Mouse (Mus musculus) cerebellum, adult (tissue): ENCODE measurements around the gene Zfp423.
A peak's percentile ranks its signal among the peaks of the same experiment; 100 is the strongest.

Source experiments
- ATAC-seq: cut with Nextera tagmentation; 2 replicates; pipeline ENCODE4 v1.9.2; 2017; ENCODE audit warnings: mild to moderate bottlenecking, moderate library complexity, mixed read lengths; ENCODE audit not compliant: insufficient number of reproducible peaks, low FRiP score, low TSS enrichment

Gene Zfp423

DNA sequence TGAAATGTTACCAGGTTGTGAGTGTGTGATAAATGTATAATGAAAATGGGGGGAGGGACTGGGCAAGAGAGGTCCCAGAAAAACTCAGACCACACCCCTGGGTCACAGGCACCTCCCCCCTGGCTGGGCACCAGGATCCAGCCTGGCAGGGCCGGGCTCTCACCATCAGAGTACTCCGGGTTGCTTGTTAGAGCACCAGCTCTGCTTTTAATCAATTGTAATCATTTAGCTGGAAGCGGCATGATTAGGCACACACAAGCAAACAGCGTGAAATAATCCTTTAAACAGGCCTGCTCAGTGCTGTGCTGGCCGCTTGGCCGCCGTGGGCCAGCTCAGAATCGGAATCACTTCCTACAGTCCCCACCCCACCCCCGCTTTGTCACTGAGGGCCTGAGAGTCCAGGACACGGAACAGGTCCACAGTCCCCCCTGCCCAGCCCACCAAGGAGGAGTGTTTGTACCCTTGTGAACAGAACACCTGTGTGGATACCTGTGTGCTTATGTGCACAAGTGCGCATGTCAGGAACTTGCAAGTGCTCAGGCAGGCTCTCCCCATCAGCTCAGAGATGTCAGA, 279.9 kb downstream of the Zfp423 start:
- no peak for ATAC-seq

DNA sequence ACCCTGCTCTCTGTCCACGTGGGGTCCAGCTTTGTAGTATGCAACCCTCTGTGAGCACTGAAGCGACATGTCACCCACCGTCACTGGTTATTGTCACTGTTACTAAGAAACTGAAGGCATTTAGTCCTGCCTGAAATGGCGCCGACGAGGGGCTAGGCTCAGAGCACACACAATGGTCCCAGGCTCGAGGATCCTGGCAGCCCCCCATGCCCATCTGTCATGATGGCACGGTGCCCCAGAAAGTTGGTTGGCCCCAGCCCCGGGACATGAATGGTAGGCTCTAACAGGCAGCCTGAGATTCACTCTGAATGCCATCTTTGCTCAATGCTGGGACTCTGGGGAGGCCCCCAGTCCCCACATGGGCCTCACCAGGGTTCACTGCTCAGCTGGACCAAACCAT, 284.0 kb downstream of the Zfp423 start:
- ATAC-seq = no peak

DNA sequence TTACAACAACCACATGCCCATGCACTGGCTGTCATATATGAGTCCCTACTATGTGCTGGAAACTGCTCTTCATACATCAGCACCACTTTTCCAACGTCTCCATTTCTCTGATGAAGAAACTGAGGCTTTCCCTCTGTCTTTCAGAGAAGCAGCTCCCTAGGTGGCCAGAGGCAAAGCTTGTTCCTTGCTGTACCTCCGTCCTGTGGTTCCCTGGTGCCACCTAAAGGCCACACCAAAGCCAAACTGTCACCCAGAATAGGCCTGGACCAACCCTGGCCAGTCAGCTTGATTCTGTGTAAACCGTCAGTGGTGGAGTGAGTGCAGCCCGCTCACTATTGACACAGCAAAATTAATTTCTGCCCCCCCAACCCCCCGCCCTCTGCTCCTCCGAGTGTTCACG, 285.2 kb downstream of the Zfp423 start:
- ATAC-seq = no peak; the same call in 1 of the 2 replicates

GRCm38 (mm10) chr8:87672214-87672613, 287.2 kb downstream of the Zfp423 start:
- no peak for ATAC-seq

DNA sequence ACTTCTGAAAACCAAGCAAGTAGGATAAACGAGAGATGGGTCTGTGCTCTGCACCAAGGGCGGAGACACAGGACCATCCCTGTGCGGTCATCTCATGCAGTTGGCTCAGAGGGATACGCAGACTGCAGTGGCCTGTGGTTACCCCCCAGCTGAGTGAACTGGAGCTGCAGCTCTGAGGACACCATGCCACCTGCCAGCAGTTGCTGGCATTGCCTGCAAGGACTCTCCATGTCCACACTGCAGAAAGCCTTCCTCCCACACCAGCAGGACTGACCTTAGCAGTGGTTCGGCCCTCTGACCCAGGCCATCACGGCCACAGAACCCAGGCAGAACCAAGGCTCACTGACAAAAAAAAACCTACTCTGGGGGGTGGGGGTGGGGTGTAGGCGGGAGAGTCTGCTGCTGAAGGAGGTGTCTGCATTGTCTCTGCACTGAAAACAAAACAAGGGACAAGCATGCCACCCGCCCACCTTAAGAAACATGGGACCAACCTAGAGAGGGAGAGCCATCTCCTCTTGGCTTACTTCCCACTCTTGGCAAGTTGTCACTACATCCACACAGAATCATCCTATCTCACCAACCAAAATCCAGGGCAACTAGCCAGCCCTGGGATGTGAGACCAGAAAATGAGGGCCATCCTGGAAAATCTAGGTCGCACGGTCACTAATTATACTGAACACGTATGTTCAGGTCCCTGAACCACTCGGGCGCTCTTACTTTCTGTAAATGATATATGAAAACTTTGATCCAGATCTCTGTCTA, 288.0 kb downstream of the Zfp423 start:
- ATAC-seq = no peak

GRCm38 (mm10) chr8:87670232-87670631, 289.2 kb downstream of the Zfp423 start:
- ATAC-seq = no peak

DNA sequence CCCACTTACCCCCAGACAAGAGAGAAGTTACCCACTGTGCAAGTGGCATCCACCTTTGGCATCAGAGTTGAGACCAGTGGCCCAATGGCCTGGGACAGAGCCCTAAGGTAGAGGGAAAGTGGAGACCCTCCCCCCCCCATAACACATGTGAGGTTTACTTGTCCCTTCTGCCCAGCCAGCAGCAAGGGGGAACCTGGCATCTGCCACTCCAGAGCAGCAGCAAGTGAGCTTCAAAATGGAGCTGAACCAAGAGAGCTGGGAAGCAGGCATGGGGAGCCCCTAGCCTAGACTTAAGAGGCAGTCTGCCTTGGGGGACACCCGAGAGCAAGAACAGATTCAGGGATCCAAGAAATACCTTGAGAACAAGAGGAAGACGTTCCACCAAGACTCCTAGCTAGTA, 290.7 kb downstream of the Zfp423 start:
- ATAC-seq = no peak

DNA sequence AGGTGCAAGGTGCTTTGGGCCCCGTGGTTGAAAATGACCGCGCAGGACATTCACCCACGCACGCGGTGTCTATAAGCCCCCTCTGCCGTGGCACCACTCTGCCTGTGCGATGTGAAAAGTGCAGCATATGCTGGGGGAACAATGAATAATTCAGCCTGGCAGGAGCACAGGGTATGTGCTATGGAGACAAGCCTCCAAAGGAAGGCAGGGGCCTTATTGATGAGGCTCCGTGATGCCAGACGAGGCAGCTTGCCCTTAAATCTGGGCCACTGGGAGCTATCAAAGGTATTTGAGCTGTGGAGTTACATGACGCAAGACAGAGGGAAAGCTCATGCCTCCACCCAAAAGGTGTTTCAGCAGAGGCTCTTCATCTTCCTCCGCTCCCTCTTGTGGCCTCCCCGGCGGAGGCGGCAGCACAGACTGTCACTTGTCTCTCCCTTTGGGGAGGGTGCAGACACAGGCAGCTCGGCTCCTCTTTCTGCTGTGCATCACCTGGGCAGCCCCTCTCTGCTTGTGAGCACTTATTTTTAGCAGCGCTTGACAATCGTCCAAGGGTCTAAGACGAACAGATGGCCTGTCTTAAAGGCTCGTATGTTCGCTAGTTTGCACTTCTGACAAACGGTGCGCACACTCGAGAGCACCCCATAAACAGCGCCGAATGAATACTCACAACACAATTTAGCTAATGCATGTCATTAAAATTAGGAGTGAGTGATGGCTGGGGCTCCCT, 291.3 kb downstream of the Zfp423 start:
- peak; percentile 46 for ATAC-seq

GRCm38 (mm10) chr8:87667297-87667696, 292.1 kb downstream of the Zfp423 start:
- ATAC-seq = no peak

- ATAC-seq = no peak
Observed at GRCm38 (mm10) chr8:87665337-87665736, 294.1 kb downstream of the Zfp423 start.

DNA sequence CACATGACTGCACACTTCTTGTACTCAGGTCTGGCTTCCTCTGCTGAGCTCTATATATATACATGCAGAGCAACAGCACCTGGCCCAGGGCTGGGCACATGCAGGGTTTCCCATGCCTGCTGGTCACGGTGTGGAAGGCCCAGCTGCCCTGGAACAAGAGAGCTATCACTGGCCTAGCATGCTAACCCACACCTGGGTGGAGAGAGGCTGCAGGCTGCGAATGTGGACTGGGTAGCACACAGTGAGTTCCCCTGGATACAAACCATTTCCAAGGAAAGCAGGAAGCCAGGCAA, 295.2 kb downstream of the Zfp423 start:
- ATAC-seq = no peak

- ATAC-seq = peak; percentile 56
Observed at GRCm38 (mm10) chr8:87663349-87664216, 295.8 kb downstream of the Zfp423 start.

DNA sequence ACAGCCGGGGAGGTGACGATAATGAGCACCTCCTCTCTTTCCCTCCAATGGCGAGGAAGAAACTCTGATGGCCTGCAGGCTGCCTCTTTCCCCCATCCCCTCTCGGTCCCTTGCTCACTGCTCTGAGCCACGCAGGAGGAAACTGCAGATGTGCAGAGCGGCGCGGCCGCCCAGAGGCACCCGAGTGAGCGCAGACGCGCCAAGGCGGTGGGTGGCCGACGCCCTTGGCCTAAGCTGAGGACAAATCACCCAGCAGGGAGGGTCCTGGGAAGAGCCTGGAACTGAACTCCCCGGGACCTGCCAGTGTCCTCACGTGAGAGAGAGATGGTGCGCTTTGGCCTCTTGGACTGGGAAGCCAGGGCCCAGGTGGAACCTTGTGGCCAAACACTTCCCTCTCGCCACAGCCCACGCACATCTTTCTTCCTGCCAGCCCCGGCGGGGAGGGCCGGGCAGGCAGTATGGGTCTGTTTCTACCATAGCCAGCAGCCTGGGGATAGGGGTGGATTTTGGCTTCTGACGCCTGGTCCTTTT, 296.5 kb downstream of the Zfp423 start:
- ATAC-seq = peak; percentile 49

DNA sequence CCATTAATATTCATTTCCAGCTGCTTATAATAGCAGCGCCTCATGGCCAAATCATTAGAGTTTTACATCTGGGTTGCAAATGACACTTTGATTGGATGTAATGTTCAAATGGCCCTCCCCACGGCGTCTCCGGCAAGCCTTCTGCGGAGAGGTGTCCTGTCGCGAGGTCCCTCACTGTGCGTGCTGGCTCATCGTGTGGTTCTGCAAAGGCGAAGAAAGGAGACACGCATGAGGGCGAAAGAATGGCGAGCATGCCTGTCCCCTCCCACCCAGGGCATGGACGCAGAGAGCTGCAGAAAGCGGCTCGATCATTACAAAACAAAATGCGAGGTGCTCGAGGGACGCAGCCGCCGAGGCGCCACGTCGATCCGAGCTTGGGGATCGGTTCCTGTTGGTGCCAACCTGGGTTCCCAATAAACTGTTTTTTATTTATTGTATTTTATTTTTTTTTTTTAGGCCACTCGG, 297.1 kb downstream of the Zfp423 start:
- no peak for ATAC-seq

DNA sequence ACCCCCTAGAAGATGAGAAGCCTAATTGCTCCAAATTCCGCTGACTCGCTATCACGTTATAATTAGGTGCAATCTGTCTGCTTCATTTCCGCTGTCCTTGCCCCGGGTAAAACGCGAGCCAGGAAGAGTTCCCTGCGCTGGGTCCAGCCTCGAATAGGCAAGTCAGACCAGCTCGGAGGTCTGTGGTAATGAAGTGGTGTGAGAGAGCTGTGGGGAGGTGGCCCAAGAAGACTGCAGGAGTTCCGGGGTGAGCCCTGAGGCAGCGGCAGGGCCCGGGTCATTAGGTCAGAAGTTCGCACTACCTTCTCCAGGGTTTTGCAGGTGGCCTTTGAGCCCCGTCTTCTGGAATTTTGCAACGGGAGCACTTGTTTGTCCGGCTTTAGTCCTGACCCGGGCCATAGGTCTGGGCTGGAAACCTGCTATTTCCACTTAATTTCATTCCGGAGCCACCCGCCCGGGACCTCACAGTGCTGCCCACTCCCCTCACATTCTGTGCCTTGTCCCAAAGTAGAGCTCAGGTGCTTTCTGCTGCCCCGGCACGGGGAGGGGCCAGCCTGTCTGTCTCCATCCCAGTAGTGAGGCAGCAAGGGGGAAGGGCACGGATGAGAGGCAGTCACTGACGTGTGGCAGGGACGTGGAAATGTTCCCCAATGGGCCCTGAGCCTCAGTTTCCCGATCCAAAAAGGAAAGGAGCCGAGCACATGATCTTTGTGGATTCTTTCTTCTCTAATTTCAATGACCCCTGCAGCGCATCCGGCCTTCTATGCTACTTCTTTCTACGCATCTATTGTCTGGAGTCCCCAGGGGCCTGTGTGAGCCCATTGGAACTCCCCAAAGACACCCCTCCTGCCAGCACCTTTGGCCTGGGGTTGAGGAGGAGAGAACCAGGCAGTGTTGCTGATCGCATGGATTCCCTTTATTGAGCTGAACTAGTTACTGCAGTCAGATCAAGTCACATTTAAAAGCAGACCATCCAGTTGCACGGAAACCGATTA, 298.2 kb downstream of the Zfp423 start:
- no peak for ATAC-seq

DNA sequence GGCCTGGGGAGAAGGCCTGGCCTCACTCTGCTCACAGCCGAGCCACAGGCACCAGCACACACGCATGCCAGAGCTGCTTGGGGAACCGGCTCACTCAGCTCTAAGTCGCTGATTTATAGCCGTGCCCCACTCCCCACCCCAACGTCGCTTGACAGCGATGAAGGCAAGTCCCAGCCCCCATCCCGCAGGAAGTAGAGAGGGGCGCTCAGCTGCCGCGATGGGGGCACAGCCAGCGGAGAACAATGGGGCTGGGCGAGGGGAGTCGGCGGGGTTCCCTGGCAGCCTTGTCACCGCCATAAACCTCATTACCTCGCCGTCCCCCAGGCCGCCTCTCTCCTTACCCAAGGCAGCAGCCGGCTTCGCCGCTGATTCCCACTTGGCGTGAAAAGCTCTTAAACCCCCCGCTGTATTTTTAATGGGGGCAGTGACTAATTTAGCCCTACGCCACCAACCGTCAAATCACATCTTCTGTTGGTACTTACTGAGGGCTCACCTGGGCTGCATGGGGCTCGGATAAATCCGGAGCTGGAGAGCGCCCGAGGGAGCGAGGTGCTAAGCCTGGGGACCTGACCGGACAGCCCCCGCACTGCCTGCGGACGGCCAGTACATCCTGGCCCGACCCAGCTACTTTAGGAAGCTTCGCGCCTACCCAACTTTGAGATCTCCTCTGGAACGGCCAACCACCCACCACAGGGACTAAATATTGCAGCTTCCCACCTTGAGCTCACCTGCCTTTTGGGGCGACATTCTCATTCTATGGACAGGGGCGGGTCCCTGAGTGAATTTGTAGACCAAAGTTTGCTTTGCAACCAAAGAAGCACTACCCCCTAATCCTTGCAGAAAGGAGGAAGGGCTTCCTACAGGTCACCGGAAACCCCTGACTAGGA, 299.1 kb downstream of the Zfp423 start:
- ATAC-seq = no peak

- ATAC-seq = no peak
Observed at GRCm38 (mm10) chr8:87657488-87657887, 301.9 kb downstream of the Zfp423 start.

DNA sequence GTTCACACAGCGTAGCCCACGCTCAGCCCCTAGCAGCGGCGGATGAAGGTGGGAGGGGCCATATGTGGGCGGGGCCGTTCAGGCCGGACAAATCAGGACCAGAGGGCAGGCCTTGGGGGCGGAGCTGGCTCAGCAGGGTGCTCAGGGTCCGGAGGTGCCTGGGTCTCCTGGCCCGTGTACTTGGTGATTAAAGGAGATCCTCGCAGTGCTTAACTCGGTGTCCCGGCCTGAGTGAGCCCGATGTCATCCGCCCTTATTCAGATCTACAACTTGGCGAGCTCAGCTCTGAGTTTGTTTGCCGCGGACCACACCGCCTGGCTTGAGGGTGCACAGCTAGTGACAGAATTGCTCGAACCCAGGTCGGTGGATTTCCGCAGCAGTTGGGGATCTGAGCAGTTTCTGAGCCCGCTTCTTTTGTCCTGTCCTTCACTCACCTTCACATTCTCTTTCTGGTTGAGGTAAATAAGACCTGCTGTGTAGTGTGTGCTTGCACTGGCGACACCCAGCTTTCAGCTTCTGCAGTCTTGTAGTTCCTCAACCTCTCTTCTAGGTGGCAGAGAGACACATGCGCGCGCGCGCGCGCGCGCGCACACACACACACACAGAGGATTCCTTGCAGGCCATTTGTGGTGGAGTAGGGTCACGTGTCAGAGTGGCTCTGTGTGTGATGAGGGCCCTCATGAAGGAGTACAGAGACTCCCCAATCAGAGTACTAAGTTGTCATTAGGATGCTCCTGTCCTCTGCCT, 302.7 kb downstream of the Zfp423 start:
- ATAC-seq = peak; percentile 47
